Mouse (Mus musculus): ENCODE data around the gene Ulk4. TPM values are rescaled to one million over a fixed set of nuclear protein-coding genes. Genes with fewer than 3 reads are reported as not detected.
A peak's percentile ranks its signal among the peaks of the same experiment; 100 is the strongest.
"Not testable (repeated sequence)": the region's sequence is repeated elsewhere in the genome, so short reads cannot be mapped to it uniquely, and the experiment has no call there.

The Ulk4 gene
- total and polyA plus RNA-seq, 3 experiments: 26.6 to 31.1 TPM; not detected in 1

- TF ChIP-seq USF2 (IDR thresholded peaks at IDR 0.05; ENCODE audit: borderline replicate concordance in 1 of 2, insufficient read depth in 1 of 2, low read depth in 1 of 2, low read length in 2 of 2): no peak
- no peak for TF ChIP-seq POLR2A (IDR thresholded peaks at IDR 0.05; ENCODE audit: control insufficient read depth in 1 of 2, insufficient read depth in 1 of 2, low read depth in 1 of 2, low read length in 2 of 2, poor library complexity in 1 of 2)
- no peak for TF ChIP-seq MEF2A (IDR thresholded peaks at IDR 0.05; ENCODE audit: extremely low read depth, insufficient replicate concordance, low read depth, low read length, poor library complexity, severe bottlenecking)
- no peak for TF ChIP-seq RCOR1 (IDR thresholded peaks at IDR 0.05; ENCODE audit: low read depth, low read length)
These were observed 358.4 kb downstream of the Ulk4 start (continued) for GRCm38 (mm10) chr9:120918642-120919041.

GRCm38 (mm10) chr9:120918211-120918610 lies 358.8 kb downstream of the Ulk4 start:
- TF ChIP-seq ETS1 (IDR thresholded peaks at IDR 0.05; ENCODE audit: low read depth, low read length) (no peak), MYC (IDR thresholded peaks at IDR 0.05; ENCODE audit: low read depth, low read length) (0 out of 2 replicates have a peak, but pooled peaks have one; percentile 6)
- DNase-seq (ENCODE audit: low read depth, low spot score): no peak
- H3K79me2 ChIP-seq (ENCODE audit: control insufficient read depth, insufficient read depth, low read length, poor library complexity): no peaks in the 10 kb centered on the region
- peaks cover 0 to 10% of the 10 kb centered on the region in 2 experiments; a peak in 2 of 4 replicates for H3K36me3 ChIP-seq (ENCODE audit: control insufficient read depth in 1 of 2, insufficient read depth in 2 of 2, low read length in 2 of 2)
- H3K4me3 ChIP-seq (ENCODE audit: control insufficient read depth in 1 of 2, insufficient read depth in 1 of 2, low read depth in 2 of 2, low read length in 2 of 2): peak overlapping the region in 1 of 2 experiments; percentile 22; a peak in 1 of 4 replicates
- H3K4me1 ChIP-seq (ENCODE audit: control insufficient read depth in 1 of 2, insufficient read depth in 2 of 2, low read length in 2 of 2): peaks cover 5 to 18% of the 10 kb centered on the region in 2 experiments
- no peaks in the 10 kb centered on the region for H3K27me3 ChIP-seq (ENCODE audit: control insufficient read depth in 1 of 2, insufficient read depth in 2 of 2, low read length in 2 of 2)
- peak overlapping the region; percentile 30 for H3K9ac ChIP-seq (ENCODE audit: control insufficient read depth, low read depth, low read length, poor library complexity, severe bottlenecking)
- H3K27ac ChIP-seq (ENCODE audit: control insufficient read depth, low read depth, low read length): no peak overlapping the region
- no peaks in the 10 kb centered on the region for H3K9me3 ChIP-seq (replicated peaks; ENCODE audit: insufficient read depth, low read length)

GRCm38 (mm10) chr9:120917619-120918018 lies 359.4 kb downstream of the Ulk4 start:
- H3K79me2 ChIP-seq (ENCODE audit: control insufficient read depth, insufficient read depth, low read length, poor library complexity); H3K36me3 ChIP-seq (ENCODE audit: control insufficient read depth in 1 of 2, insufficient read depth in 2 of 2, low read length in 2 of 2); DNase-seq (ENCODE audit: low read depth, low spot score); H3K4me3 ChIP-seq (ENCODE audit: control insufficient read depth in 1 of 2, insufficient read depth in 1 of 2, low read depth in 2 of 2, low read length in 2 of 2); H3K9me3 ChIP-seq (replicated peaks; ENCODE audit: insufficient read depth, low read length); H3K27me3 ChIP-seq (ENCODE audit: control insufficient read depth in 1 of 2, insufficient read depth in 2 of 2, low read length in 2 of 2); H3K27ac ChIP-seq (ENCODE audit: control insufficient read depth, low read depth, low read length); H3K9ac ChIP-seq (ENCODE audit: control insufficient read depth, low read depth, low read length, poor library complexity, severe bottlenecking): not testable (repeated sequence)
- peak in 2 of 3 experiments; percentile 14 to 20; a peak in 2 of 6 replicates for TF ChIP-seq CTCF (IDR thresholded peaks at IDR 0.05 in 2 of 3, conservative IDR thresholded peaks at IDR 0.05 in 1 of 3; ENCODE audit: control insufficient read depth in 1 of 3, insufficient read depth in 1 of 3, low read depth in 2 of 3, low read length in 3 of 3, poor library complexity in 1 of 3, severe bottlenecking in 1 of 3)
- H3K4me1 ChIP-seq (ENCODE audit: control insufficient read depth in 1 of 2, insufficient read depth in 2 of 2, low read length in 2 of 2): peaks cover 5 to 18% of the 10 kb centered on the region in 2 experiments

- Histone ChIP-seq H3K79me2 (ENCODE audit: control insufficient read depth, insufficient read depth, low read length, poor library complexity) (no peaks in the 10 kb centered on the region), H3K9ac (ENCODE audit: control insufficient read depth, low read depth, low read length, poor library complexity, severe bottlenecking) (no peak overlapping the region), H3K4me1 (ENCODE audit: control insufficient read depth in 1 of 2, insufficient read depth in 2 of 2, low read length in 2 of 2) (peaks cover 5 to 13% of the 10 kb centered on the region in 2 experiments), H3K36me3 (ENCODE audit: control insufficient read depth in 1 of 2, insufficient read depth in 2 of 2, low read length in 2 of 2) (peaks cover 0 to 10% of the 10 kb centered on the region in 2 experiments; a peak in 2 of 4 replicates), H3K4me3 (ENCODE audit: control insufficient read depth in 1 of 2, insufficient read depth in 1 of 2, low read depth in 2 of 2, low read length in 2 of 2) (no peak overlapping the region), H3K27me3 (ENCODE audit: control insufficient read depth in 1 of 2, insufficient read depth in 2 of 2, low read length in 2 of 2) (no peaks in the 10 kb centered on the region; a peak in 1 of 4 replicates), H3K9me3 (replicated peaks; ENCODE audit: insufficient read depth, low read length) (no peaks in the 10 kb centered on the region), H3K27ac (ENCODE audit: control insufficient read depth, low read depth, low read length) (no peak overlapping the region)
- peak; percentile 70 for DNase-seq (ENCODE audit: low read depth, low spot score)
- TF ChIP-seq EP300 (IDR thresholded peaks at IDR 0.05; ENCODE audit: low read depth in 1 of 2, low read length in 2 of 2) (0 out of 4 replicates have a peak, but pooled peaks of 1 of the 2 experiments have one; percentile 40), CTCF (IDR thresholded peaks at IDR 0.05 in 2 of 3, conservative IDR thresholded peaks at IDR 0.05 in 1 of 3; ENCODE audit: control insufficient read depth in 1 of 3, insufficient read depth in 1 of 3, low read depth in 2 of 3, low read length in 3 of 3, poor library complexity in 1 of 3, severe bottlenecking in 1 of 3) (peak; percentile 33 to 54 (median 50); a peak in 4 of 6 replicates), RCOR1 (IDR thresholded peaks at IDR 0.05; ENCODE audit: low read depth, low read length) (no peak), POLR2A (IDR thresholded peaks at IDR 0.05; ENCODE audit: control insufficient read depth in 1 of 2, insufficient read depth in 1 of 2, low read depth in 1 of 2, low read length in 2 of 2, poor library complexity in 1 of 2) (no peak), BHLHE40 (IDR thresholded peaks at IDR 0.05; ENCODE audit: borderline replicate concordance, low read depth, low read length) (no peak), TAL1 (IDR thresholded peaks at IDR 0.05; ENCODE audit: low read length) (peak; percentile 58), HCFC1 (IDR thresholded peaks at IDR 0.05; ENCODE audit: low read depth, low read length) (no peak), UBTF (IDR thresholded peaks at IDR 0.05; ENCODE audit: borderline replicate concordance, insufficient read depth, low read depth, low read length) (no peak), POLR2AphosphoS5 (IDR thresholded peaks at IDR 0.05; ENCODE audit: borderline replicate concordance, low read depth, low read length) (no peak), SMC3 (IDR thresholded peaks at IDR 0.05; ENCODE audit: low read depth, low read length) (peak; percentile 51), RAD21 (IDR thresholded peaks at IDR 0.05; ENCODE audit: low read depth, low read length) (peak; percentile 4; the same call in 1 of the 2 replicates)
These were observed 362.0 kb downstream of the Ulk4 start for GRCm38 (mm10) chr9:120914877-120915459.
